Mouse (Mus musculus) limb, embryonic 13.5 days (tissue): ENCODE measurements at regions not wholly inside any gene's neighbourhood (a gene's known extent, or its start where the extent isn't known, plus 50 kb on each side); places are given as distances from the start of the nearest gene placed in this dataset.
A peak's percentile ranks its signal among the peaks of the same experiment; 100 is the strongest.
"Not testable (repeated sequence)": the region's sequence is repeated elsewhere in the genome, so short reads cannot be mapped to it uniquely, and the experiment has no call there.

Source experiments
- ATAC-seq: fragments of 200-750 bp; cut with Nextera tagmentation; 2 replicates; pipeline ENCODE4 v1.8.0; 2017; ENCODE audit warnings: low read depth, moderate number of reproducible peaks, moderate TSS enrichment; ENCODE audit not compliant: low FRiP score
- H3K27ac ChIP-seq: fragments of 300-500 bp; sonication (generic); 2 replicates; pipeline ENCODE4 v1.5.1; 2015; ENCODE audit warnings: inconsistent platforms, mild to moderate bottlenecking, moderate library complexity
- H3K27me3 ChIP-seq: fragments of 300-500 bp; sonication (generic); 2 replicates; pipeline ENCODE4 v1.6.1; 2015; ENCODE audit warnings: mild to moderate bottlenecking, inconsistent platforms
- H3K36me3 ChIP-seq: fragments of 300-500 bp; sonication (generic); 2 replicates; pipeline ENCODE4 v1.6.1; 2015; ENCODE audit warnings: inconsistent platforms, mild to moderate bottlenecking, moderate library complexity
- H3K4me1 ChIP-seq: fragments of 300-500 bp; sonication (generic); 2 replicates; pipeline ENCODE4 v1.6.1; 2015; ENCODE audit warnings: inconsistent platforms
- H3K4me2 ChIP-seq: fragments of 300-500 bp; sonication (generic); replicated peaks from 2 replicates; pipeline ENCODE4 v1.6.1; 2015; ENCODE audit warnings: inconsistent platforms, mild to moderate bottlenecking, moderate library complexity
- H3K4me3 ChIP-seq: fragments of 300-500 bp; sonication (generic); 2 replicates; pipeline ENCODE4 v1.5.1; 2015; ENCODE audit warnings: moderate library complexity, mild to moderate bottlenecking, inconsistent platforms
- H3K9ac ChIP-seq: fragments of 300-500 bp; sonication (generic); 2 replicates; pipeline ENCODE4 v1.6.1; 2015; ENCODE audit warnings: mild to moderate bottlenecking, inconsistent platforms
- H3K9me3 ChIP-seq: fragments of 300-500 bp; sonication (generic); 2 replicates; pipeline ENCODE4 v1.6.1; 2016; ENCODE audit warnings: inconsistent platforms
- WGBS: fragments of 180-500 bp; shearing (Covaris S2); methylation state at CpG from one replicate; pipeline ENCODE4 v1.1.7; 2015; 5-methylcytosine and 5-hydroxymethylcytosine counted together

DNA sequence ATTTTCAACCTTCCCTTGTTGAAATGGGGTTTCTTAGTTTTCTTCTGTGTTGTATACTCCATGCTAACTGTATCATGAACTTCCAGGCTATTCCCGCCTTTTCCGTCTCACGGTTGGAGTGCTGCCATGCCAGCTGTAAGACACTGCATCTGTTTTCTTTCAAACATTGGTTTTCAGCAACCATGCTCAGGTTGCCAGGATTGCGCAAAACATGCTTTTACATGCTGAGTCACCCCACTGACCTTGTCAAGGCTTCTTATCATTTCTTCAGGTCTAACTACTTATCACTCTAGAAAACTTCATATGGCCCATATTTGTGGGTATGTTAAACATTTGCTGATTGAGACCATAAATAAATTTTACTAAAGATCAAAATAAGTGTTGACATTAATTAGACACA, 551.2 kb downstream of the Tlr4 start:
- H3K27ac ChIP-seq, result no peak overlapping the region
- no peak overlapping the region for H3K9ac ChIP-seq
- no peaks in the 10 kb centered on the region for H3K27me3 ChIP-seq
- no peak overlapping the region for H3K4me2 ChIP-seq
- no peaks in the 10 kb centered on the region for H3K9me3 ChIP-seq
- H3K4me3 ChIP-seq, result no peak overlapping the region
- ATAC-seq, result no peak
- H3K4me1 ChIP-seq, result no peaks in the 10 kb centered on the region
- WGBS, result 85% methylated on average over 4 of the region's 4 CpGs
- H3K36me3 ChIP-seq, result no peaks in the 10 kb centered on the region

DNA sequence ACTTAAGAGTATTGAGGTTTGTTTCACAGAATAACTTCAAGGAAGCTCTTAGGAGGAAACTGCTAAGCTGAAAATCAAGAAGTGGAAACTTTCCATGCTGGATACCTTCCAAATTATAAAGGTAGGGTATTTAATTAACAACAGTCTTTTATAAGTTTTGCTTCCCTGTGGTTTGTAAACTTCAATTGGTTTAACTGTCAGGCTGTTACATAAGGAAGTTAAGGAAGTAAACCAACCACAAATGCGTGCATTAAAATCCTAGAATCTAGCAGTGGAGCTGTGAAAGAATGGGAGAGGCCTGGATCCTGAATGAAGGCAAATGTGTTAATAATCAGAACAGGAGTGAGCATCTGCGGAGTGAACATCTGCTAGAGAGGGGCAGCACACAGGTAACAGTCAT, 560.5 kb downstream of the Tlr4 start:
- H3K4me3 ChIP-seq, result no peak overlapping the region
- H3K36me3 ChIP-seq, result no peaks in the 10 kb centered on the region
- H3K27ac ChIP-seq, result no peak overlapping the region
- no peaks in the 10 kb centered on the region for H3K27me3 ChIP-seq
- no peak overlapping the region for H3K4me2 ChIP-seq
- 68% methylated on average over 2 of the region's 2 CpGs for WGBS
- ATAC-seq, result no peak
- no peaks in the 10 kb centered on the region for H3K4me1 ChIP-seq
- no peak overlapping the region for H3K9ac ChIP-seq
- no peaks in the 10 kb centered on the region for H3K9me3 ChIP-seq

DNA sequence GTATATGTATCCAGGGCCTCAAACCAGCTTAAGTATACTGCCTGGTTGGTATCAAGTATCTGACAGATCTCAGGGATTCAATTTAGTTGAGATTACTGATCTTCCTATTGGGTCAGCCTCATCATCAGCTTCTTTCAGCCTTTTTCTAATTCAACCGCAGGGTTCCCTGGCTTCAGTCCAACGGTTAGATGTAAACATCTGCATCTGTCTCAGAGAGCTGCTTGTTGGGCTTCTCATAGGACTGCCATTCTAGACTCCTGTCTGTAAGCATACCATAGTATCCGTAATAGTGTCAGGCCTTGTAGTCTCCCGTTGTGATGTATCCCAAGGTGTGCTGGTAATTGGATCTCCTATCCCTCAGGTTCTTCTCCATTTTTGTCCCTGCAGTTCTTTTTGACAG, 575.6 kb downstream of the Tlr4 start:
- Histone ChIP-seq H3K27me3 (no peaks in the 10 kb centered on the region), H3K9me3 (no peaks in the 10 kb centered on the region), H3K27ac (no peak overlapping the region), H3K36me3 (no peaks in the 10 kb centered on the region), H3K9ac (no peak overlapping the region), H3K4me3 (no peak overlapping the region), H3K4me1 (no peaks in the 10 kb centered on the region), H3K4me2 (no peak overlapping the region)
- 90% methylated on average over 4 of the region's 4 CpGs for WGBS
- no peak for ATAC-seq

DNA sequence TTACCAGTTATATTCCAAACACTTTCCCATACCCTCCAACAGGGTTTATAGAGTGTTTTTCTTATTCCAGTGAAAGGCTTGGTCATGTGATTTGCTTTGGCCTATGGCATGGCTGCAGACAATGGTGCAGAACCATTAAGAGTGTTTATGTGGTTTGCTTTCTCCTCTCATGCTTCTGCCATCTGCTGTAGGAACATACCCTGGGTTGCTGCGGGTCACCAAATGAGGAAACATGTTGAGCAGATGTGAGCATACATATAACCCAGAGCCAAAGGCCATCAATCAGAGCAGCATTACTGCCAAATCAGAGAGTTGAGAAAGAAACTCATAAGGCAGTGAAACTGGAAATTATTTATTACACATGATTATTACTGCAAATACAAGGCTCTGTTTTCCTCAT, 596.7 kb downstream of the Tlr4 start:
- Histone ChIP-seq H3K9ac (no peak overlapping the region), H3K4me3 (no peak overlapping the region), H3K36me3 (no peaks in the 10 kb centered on the region), H3K4me1 (no peaks in the 10 kb centered on the region), H3K4me2 (no peak overlapping the region), H3K27ac (no peak overlapping the region), H3K9me3 (no peaks in the 10 kb centered on the region), H3K27me3 (no peaks in the 10 kb centered on the region)
- ATAC-seq, result no peak
- 69% methylated on average over 1 of the region's 1 CpGs for WGBS

DNA sequence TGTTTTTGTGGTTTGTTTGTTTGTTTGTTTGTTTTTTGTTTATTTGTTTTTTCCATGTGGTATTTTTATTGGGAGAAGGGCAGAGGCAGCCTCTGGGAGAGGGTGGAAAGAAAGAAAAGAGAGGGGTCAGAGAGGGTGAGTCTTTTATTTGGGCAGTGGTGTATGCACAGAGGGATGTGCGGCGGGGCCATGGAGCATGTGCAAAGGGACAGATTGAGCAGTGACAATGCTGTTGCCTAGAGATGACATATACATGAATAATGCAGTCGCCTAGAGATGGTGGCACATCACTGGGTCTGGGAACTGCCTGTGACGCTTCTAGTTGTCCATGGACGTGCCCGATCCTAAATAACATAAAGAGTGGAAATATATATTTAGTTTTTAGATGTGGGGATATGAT, 598.3 kb downstream of the Tlr4 start:
- no peaks in the 10 kb centered on the region for H3K9me3 ChIP-seq
- no peaks in the 10 kb centered on the region for H3K4me1 ChIP-seq
- no peaks in the 10 kb centered on the region for H3K36me3 ChIP-seq
- no peak overlapping the region for H3K4me3 ChIP-seq
- H3K4me2 ChIP-seq, result no peak overlapping the region
- no peak overlapping the region for H3K9ac ChIP-seq
- ATAC-seq, result no peak
- no peak overlapping the region for H3K27ac ChIP-seq
- H3K27me3 ChIP-seq, result no peaks in the 10 kb centered on the region
- WGBS, result 88% methylated on average over 6 of the region's 6 CpGs

DNA sequence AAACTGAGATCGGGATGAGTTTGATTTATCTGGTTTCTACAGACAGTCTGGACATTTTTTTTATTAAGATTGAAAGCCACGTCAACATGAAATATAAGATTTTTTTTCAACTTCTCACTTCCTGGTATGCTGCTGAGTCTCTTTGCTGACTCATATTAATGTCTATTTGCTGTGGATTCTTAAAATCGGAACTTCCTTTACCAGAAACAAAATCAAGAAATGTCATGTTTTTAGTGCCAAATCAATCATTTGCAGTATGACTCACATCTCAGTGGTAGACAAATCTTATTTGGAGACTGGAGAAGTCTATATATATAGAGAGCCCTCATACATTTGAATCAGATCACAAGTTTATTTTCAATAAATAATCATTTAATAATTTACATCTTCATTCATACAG, 620.5 kb downstream of the Tlr4 start:
- H3K9me3 ChIP-seq, result no peaks in the 10 kb centered on the region
- no peak overlapping the region for H3K9ac ChIP-seq
- H3K4me3 ChIP-seq, result no peak overlapping the region
- no peak for ATAC-seq
- no peak overlapping the region for H3K27ac ChIP-seq
- H3K4me1 ChIP-seq, result no peaks in the 10 kb centered on the region
- H3K4me2 ChIP-seq, result no peak overlapping the region
- no peaks in the 10 kb centered on the region for H3K36me3 ChIP-seq
- H3K27me3 ChIP-seq, result no peaks in the 10 kb centered on the region
- 88% methylated on average over 3 of the region's 3 CpGs for WGBS

DNA sequence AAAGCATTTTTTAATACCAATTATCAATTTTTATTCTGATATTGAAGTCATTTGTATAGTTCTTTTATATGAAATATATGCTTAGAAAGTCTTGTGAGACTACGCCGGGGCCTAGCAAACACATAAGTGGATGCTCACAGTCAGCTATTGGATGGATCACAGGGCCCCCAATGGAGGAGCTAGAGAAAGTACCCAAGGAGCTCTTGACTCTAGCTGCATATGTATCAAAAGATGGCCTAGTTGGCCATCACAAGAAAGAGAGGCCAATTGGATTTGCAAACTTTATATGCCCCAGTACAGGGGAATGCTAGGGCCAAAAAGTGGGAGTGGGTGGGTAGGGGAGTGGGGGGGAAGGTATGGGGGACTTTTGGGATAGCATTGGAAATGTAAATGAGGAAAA, 632.5 kb downstream of the Tlr4 start:
- not testable (repeated sequence) for H3K4me3 ChIP-seq, H3K9me3 ChIP-seq, H3K27ac ChIP-seq, H3K4me1 ChIP-seq, H3K4me2 ChIP-seq, H3K36me3 ChIP-seq, H3K9ac ChIP-seq, ATAC-seq, H3K27me3 ChIP-seq
- WGBS, result 93% methylated on average over 2 of the region's 2 CpGs

DNA sequence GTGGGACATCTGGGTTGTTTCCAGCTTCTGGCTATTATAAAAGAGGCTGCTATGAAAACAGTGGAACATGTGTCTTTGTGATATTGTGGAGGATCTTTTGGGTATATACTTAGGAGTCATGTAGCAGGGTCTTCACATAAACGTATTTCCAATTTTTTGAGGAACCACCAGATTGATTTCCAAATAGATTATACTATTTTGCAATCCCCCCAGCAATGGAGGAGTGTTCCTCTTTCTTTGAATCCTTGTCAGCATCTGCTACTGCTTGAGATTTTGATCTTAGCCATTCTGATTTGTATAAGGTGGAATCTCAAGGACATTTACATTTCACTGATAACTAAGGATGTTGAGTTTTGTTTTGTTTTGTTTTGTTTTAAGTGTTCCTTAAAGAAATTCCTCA, 645.6 kb downstream of the Tlr4 start:
- H3K4me1 ChIP-seq, result no peaks in the 10 kb centered on the region
- ATAC-seq, result no peak
- no peaks in the 10 kb centered on the region for H3K36me3 ChIP-seq
- H3K9me3 ChIP-seq, result no peaks in the 10 kb centered on the region
- no peak overlapping the region for H3K4me2 ChIP-seq
- H3K4me3 ChIP-seq, result no peak overlapping the region
- no peak overlapping the region for H3K9ac ChIP-seq
- WGBS, result 66% methylated on average over 1 of the region's 1 CpGs
- no peaks in the 10 kb centered on the region for H3K27me3 ChIP-seq
- no peak overlapping the region for H3K27ac ChIP-seq

DNA sequence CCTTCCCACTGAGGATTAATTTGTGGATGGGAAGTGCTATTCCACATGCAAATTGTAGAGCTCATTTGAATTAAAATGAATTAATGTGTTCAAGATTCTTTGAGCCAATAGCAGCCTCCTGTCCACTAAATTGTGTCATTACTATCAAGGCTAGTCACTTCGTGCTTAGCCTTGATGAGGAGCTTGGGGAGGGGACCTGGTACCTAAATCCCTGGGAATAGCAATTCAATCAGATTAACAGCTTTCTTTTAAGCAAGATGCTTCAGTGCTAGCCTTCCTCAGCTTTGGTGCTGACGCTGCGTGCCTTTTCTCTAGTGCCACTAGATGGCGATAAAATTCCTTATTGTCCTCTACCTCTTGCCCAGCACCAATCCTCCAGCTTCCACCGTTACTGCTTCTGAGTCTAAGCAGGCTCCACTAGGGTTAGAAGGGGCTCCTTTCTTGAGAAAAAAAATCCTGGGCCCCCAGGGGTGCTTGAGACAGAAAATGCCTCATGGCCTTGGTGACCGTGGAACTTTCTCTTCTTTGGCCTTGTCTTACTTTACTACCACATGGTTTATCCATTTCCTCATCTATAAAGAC, 650.0 kb downstream of the Tlr4 start:
- whole genome bisulfite sequencing, result 9% methylated on average over 6 of the region's 6 CpGs
- Histone ChIP-seq H3K9ac (no peak overlapping the region), H3K27me3 (no peaks in the 10 kb centered on the region), H3K9me3 (no peaks in the 10 kb centered on the region), H3K36me3 (no peaks in the 10 kb centered on the region), H3K4me1 (no peaks in the 10 kb centered on the region), H3K27ac (no peak overlapping the region), H3K4me3 (no peak overlapping the region), H3K4me2 (no peak overlapping the region)
- peak; percentile 57; the same call in 1 of the 2 replicates for ATAC-seq

DNA sequence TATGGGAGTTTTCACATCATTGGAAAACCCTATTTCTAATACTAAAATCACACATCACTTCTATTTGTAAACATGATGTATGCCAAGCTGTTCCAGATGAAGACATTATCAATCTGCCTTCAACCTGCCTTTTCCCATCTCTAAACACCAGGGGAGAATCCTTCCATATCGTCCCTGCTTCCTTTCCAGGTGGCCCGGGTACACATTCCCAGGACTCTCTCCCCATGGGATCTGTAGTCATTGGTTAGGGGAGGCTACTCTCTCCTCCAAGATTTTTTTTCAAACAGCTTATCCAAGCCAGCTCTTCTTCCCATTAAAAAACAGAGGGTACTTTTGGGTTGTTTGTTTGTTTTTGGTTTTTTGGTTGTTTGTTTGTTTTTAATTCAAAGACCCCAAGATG, 650.7 kb downstream of the Tlr4 start:
- Histone ChIP-seq H3K27me3 (no peaks in the 10 kb centered on the region), H3K27ac (no peak overlapping the region), H3K9me3 (no peaks in the 10 kb centered on the region), H3K4me3 (no peak overlapping the region), H3K9ac (no peak overlapping the region), H3K36me3 (no peaks in the 10 kb centered on the region), H3K4me1 (no peaks in the 10 kb centered on the region), H3K4me2 (no peak overlapping the region)
- ATAC-seq, result no peak
- WGBS, result 49% methylated on average over 2 of the region's 2 CpGs

DNA sequence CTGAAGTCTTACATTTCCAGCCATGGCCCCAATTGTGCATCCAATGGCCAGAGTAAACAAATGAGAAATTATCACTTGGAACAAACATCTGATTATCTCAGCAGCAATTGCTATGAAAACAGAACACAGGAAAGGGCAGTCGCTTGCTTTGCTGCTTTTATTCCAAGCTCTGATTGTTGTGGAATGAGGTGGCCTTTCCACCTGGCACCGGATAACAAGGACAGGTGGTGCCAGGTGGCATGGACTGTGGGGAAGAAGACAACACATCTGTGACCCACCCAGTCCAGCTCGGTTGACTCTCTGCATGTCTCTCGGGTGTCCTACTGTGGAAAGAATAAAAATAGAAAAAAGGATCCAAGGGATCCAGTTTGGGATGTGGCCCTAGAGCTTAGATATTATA, 694.9 kb downstream of the Tlr4 start:
- 83% methylated on average over 4 of the region's 4 CpGs for WGBS
- no peaks in the 10 kb centered on the region for H3K4me1 ChIP-seq

DNA sequence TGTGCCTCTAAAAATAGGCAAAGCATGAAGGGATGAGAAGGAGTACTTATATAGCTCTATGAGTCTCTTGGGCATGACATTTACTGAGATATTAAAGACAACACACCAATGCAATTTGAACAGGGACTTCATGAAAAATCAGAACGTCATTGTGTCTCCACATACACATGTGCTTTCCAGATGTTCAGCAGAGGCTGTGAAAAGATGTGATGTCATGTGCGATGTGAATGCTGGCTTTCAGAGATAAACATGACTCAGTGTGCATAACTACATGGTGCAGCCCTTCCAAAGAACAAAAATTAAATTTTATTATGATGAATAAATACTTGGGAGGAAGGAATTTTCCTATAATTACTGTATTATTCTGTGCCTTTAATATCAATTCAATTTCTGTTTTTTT, 695.8 kb downstream of the Tlr4 start:
- 49% methylated on average over 2 of the region's 2 CpGs for WGBS
- Histone ChIP-seq H3K4me1 (no peaks in the 10 kb centered on the region), H3K4me2 (no peak overlapping the region), H3K9me3 (no peaks in the 10 kb centered on the region), H3K27me3 (no peaks in the 10 kb centered on the region), H3K9ac (no peak overlapping the region), H3K36me3 (no peaks in the 10 kb centered on the region), H3K27ac (no peak overlapping the region), H3K4me3 (no peak overlapping the region)
- ATAC-seq, result peak; percentile 19; the same call in 1 of the 2 replicates

More for the DNA sequence above, 694.9 kb downstream of the Tlr4 start:
- no peaks in the 10 kb centered on the region for H3K36me3 ChIP-seq
- H3K4me2 ChIP-seq, result no peak overlapping the region
- ATAC-seq, result no peak
- no peak overlapping the region for H3K9ac ChIP-seq
- H3K27ac ChIP-seq, result no peak overlapping the region
- H3K9me3 ChIP-seq, result no peaks in the 10 kb centered on the region
- H3K4me3 ChIP-seq, result no peak overlapping the region
- no peaks in the 10 kb centered on the region for H3K27me3 ChIP-seq

DNA sequence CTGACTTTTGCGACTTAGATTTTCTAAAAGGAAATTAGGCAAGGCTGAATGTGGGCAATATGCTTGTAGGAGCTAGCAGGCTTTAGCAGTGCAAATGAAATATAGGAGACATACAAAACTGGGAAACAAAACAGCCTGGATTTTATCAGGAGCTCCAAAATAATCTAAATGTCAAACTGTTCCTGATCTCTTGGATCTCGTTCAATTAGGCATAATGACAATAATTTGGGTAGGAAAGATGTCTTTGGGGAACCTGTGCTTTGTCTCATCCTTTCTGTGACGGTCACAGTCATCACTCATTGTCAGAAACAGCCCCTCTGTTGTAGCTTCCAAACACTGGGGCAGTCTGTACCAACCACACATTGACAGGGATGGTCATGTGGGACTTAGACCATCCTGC, 702.2 kb downstream of the Tlr4 start:
- ATAC-seq, result no peak
- no peaks in the 10 kb centered on the region for H3K27me3 ChIP-seq
- WGBS, result 68% methylated on average over 3 of the region's 3 CpGs

More for the DNA sequence above, 702.2 kb downstream of the Tlr4 start:
- H3K4me1 ChIP-seq, result no peaks in the 10 kb centered on the region
- no peak overlapping the region for H3K4me2 ChIP-seq
- no peaks in the 10 kb centered on the region for H3K9me3 ChIP-seq
- H3K27ac ChIP-seq, result no peak overlapping the region
- no peak overlapping the region for H3K4me3 ChIP-seq
- H3K9ac ChIP-seq, result no peak overlapping the region
- no peaks in the 10 kb centered on the region for H3K36me3 ChIP-seq
